In genomic region chr1:161863742-161864141, GRCm38 (mm10) we compare ENCODE assay signal across 13 mouse cellular contexts.
"Had no signal": no experiment of that assay in that cellular context is flagged by ENCODE, and none has a peak within 500 bp of the region (broad histone marks: within the 10 kb centered on the region; RNA-seq: fewer than 3 reads in every experiment).

No protein-coding gene starts in this region.

- DNase-seq: lung, adult 2 months; lung, postnatal 10 days; lung, postnatal 4 days; retina, postnatal 1 day; right cerebral cortex, adult 18-20 months; right cerebral cortex, postnatal 25 days; right cerebral cortex, postnatal 4 days; spleen, adult 18-20 months; thymus, adult 18-20 months; thymus, postnatal 25 days had no signal

- ATAC-seq: liver, embryonic 12.5 days; midbrain, embryonic 13.5 days; midbrain, embryonic 15.5 days had no signal
